Mouse (Mus musculus) megakaryocyte, embryonic 14.5 days (primary cell): Measurements from ENCODE around the gene Esyt2.

Source experiments
- FLI1 ChIP-seq: IDR thresholded peaks from 2 replicates; pipeline ENCODE4 v1.6.1; 2012; ENCODE audit warnings: low read length, inconsistent platforms, mixed read lengths
- GATA1 ChIP-seq: IDR thresholded peaks from 3 replicates; pipeline ENCODE4 v1.6.1; 2012; ENCODE audit warnings: mixed read lengths, low read length, inconsistent platforms, borderline replicate concordance

GRCm38 (mm10) chr12:116273733-116274132, 7.3 kb upstream of the Esyt2 start:
- TF ChIP-seq GATA1 (no peak), FLI1 (no peak)
